Mouse (Mus musculus) stomach, postnatal 0 days (tissue): ENCODE measurements at regions not wholly inside any gene's neighbourhood (a gene's known extent, or its start where the extent isn't known, plus 50 kb on each side); places are given as distances from the start of the nearest gene placed in this dataset.

Source experiments
- CTCF ChIP-seq: IDR thresholded peaks from 2 replicates; pipeline ENCODE4 v1.5.1; 2016; ENCODE audit warnings: antibody characterized with exemption, low read depth, mild to moderate bottlenecking, moderate library complexity
- EP300 ChIP-seq: optimal IDR thresholded peaks from 2 replicates; pipeline ENCODE3; 2016; ENCODE audit warnings: antibody characterized with exemption

DNA sequence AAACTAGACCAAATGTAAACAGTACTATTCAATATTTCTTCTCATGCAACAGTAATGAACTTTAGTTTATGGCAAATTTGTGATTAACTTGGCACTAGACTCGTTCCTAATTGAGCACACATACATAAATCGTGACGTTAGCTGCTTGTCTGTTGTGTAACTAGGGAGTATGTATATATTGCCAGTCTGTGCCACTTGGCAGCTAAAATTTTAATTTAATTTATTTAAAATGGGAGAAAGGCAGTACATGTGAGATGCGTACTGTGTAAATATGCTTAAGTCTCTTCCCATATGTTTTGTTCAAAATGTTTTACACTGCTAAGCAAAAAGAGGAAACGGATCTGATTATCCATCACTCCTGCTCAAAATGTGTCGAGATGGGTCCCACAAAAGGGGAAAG, 553.1 kb downstream of the Rwdd3 start:
- TF ChIP-seq CTCF: no peak
- no peak for TF ChIP-seq EP300
